Mouse (Mus musculus) telencephalon, adult 2 months (tissue): ENCODE measurements around the gene Nsf.
"Not testable (repeated sequence)": the region's sequence is repeated elsewhere in the genome, so short reads cannot be mapped to it uniquely, and the experiment has no call there.

Experiments used
- DNase-seq: peaks from one replicate; pipeline ENCODE4 v3.0.0-alpha.2; 2011; ENCODE audit warnings: low read depth, low spot score

Nsf gene

GRCm38 (mm10) chr11:103953896-103954292 is at the start of gene Nsf:
Nsf (minus strand) TSS chr11:103954056.
- DNase-seq: no peak

GRCm38 (mm10) chr11:104003397-104003796 is 49.5 kb upstream of the Nsf start:
- peak; percentile 71 for DNase-seq

GRCm38 (mm10) chr11:104002191-104002590 is 48.3 kb upstream of the Nsf start:
- DNase-seq: no peak

GRCm38 (mm10) chr11:104001395-104001955 is 47.6 kb upstream of the Nsf start:
- no peak for DNase-seq

- DNase-seq: no peak
These were observed 47.0 kb upstream of the Nsf start for GRCm38 (mm10) chr11:104000667-104001394.

GRCm38 (mm10) chr11:103998737-103999136 is 44.9 kb upstream of the Nsf start:
- DNase-seq: no peak

- DNase-seq: peak; percentile 60
These were observed 43.5 kb upstream of the Nsf start for GRCm38 (mm10) chr11:103997385-103997784.

- no peak for DNase-seq
These were observed 38.8 kb upstream of the Nsf start for GRCm38 (mm10) chr11:103992638-103993037.

GRCm38 (mm10) chr11:103990049-103990557 is 36.2 kb upstream of the Nsf start:
- not testable (repeated sequence) for DNase-seq

- DNase-seq: peak; percentile 77
These were observed 33.6 kb upstream of the Nsf start for GRCm38 (mm10) chr11:103987423-103987822.

- DNase-seq: no peak
These were observed 30.2 kb upstream of the Nsf start for GRCm38 (mm10) chr11:103984067-103984466.

GRCm38 (mm10) chr11:103981826-103982225 is 28.0 kb upstream of the Nsf start:
- DNase-seq: peak; percentile 78

GRCm38 (mm10) chr11:103979381-103979780 is 25.5 kb upstream of the Nsf start:
- no peak for DNase-seq

- no peak for DNase-seq
These were observed 17.0 kb upstream of the Nsf start for GRCm38 (mm10) chr11:103970876-103971275.

- no peak for DNase-seq
These were observed 15.4 kb upstream of the Nsf start for GRCm38 (mm10) chr11:103969278-103969677.

GRCm38 (mm10) chr11:103967106-103967735 is 13.4 kb upstream of the Nsf start:
- DNase-seq: no peak

GRCm38 (mm10) chr11:103956866-103957265 is 3.0 kb upstream of the Nsf start:
- no peak for DNase-seq

- no peak for DNase-seq
These were observed 592 bp downstream of the Nsf start for GRCm38 (mm10) chr11:103953032-103953895.

- no peak for DNase-seq
These were observed 1.2 kb downstream of the Nsf start for GRCm38 (mm10) chr11:103952635-103953031.

GRCm38 (mm10) chr11:103951106-103951505 is 2.8 kb downstream of the Nsf start:
- DNase-seq: no peak

GRCm38 (mm10) chr11:103948952-103949351 is 4.9 kb downstream of the Nsf start:
- DNase-seq: no peak

- DNase-seq: no peak
These were observed 11.1 kb downstream of the Nsf start for GRCm38 (mm10) chr11:103942740-103943139.
